Mouse (Mus musculus) neural tube, embryonic 14.5 days (tissue): ENCODE data around the gene Il11ra1. TPM values are rescaled to one million over a fixed set of nuclear protein-coding genes. Genes with fewer than 3 reads are reported as not detected.

Experiments used
- ATAC-seq: fragments of 200-750 bp; cut with Nextera tagmentation; 2 replicates; pipeline ENCODE4 v1.8.0; 2017; ENCODE audit warnings: low read depth, mild to moderate bottlenecking, moderate TSS enrichment, moderate library complexity
- H3K27ac ChIP-seq: fragments of 300-500 bp; sonication (generic); 2 replicates; pipeline ENCODE4 v1.5.1; 2014; ENCODE audit warnings: low read depth, mild to moderate bottlenecking, control low read depth, low read length, moderate library complexity, mixed read lengths
- H3K27me3 ChIP-seq: fragments of 300-500 bp; sonication (generic); 2 replicates; pipeline ENCODE4 v1.6.1; 2014; ENCODE audit warnings: low read length; ENCODE audit not compliant: control insufficient read depth, insufficient read depth
- H3K36me3 ChIP-seq: fragments of 300-500 bp; sonication (generic); 2 replicates; pipeline ENCODE4 v1.6.1; 2014; ENCODE audit warnings: low read length, mixed read lengths; ENCODE audit not compliant: control insufficient read depth, insufficient read depth
- H3K4me1 ChIP-seq: fragments of 300-500 bp; sonication (generic); 2 replicates; pipeline ENCODE4 v1.6.1; 2014; ENCODE audit warnings: low read length; ENCODE audit not compliant: control insufficient read depth, insufficient read depth
- H3K4me2 ChIP-seq: fragments of 300-500 bp; sonication (generic); 2 replicates; pipeline ENCODE4 v1.6.1; 2014; ENCODE audit warnings: mild to moderate bottlenecking, low read depth, low read length, control low read depth
- H3K4me3 ChIP-seq: fragments of 300-500 bp; sonication (generic); 2 replicates; pipeline ENCODE4 v1.5.1; 2014; ENCODE audit warnings: low read depth, low read length, control low read depth, mixed read lengths
- H3K9ac ChIP-seq: fragments of 300-500 bp; sonication (generic); replicated peaks from 2 replicates; pipeline ENCODE4 v1.6.1; 2014; ENCODE audit warnings: low read depth, mild to moderate bottlenecking, control low read depth, low read length, mixed read lengths
- H3K9me3 ChIP-seq: fragments of 300-500 bp; sonication (generic); 2 replicates; pipeline ENCODE4 v1.6.1; 2016; ENCODE audit warnings: low read length; ENCODE audit not compliant: control insufficient read depth
- WGBS: fragments of 180-500 bp; shearing (Covaris S2); extraction: QIAGEN DNeasy Blood & Tissue Kit; methylation state at CpG from one replicate; pipeline ENCODE4 v1.1.7; 2014; 5-methylcytosine and 5-hydroxymethylcytosine counted together
- polyA plus RNA-seq: library from polyadenylated mRNA; unstranded; fragments of >200 nt; fragmentation: Nextera tagmentation; extraction: Ambion mirVana; gene quantifications from 2 replicates; pipeline ENCODE4 v1.2.1, GENCODE M21; 2014

The Il11ra1 gene
- polyA plus RNA-seq, 1 experiment from 2014 or later, result 26.2 TPM

DNA sequence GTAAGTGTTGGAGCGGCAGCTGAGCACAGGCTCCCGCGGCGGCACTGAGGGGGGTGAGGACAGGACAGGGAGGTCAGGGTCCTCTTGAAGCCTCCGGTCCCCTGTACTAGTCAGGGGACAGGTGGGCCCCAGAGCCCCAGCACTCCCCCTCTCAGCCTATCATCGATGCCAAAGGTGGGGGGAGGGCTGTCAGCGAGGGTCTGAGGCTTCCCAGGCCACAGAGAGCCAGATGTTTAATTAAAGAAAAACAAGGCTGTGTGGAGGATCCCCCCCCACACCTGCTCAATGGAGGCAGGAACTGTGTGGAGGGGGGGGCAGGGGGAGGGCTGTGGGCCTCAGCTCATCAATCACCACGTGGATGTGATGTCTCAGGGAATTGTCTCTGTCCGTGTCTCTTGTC lies 36.2 kb upstream of the Il11ra1 start:
- Histone ChIP-seq H3K4me1 (peaks cover 41% of the 10 kb centered on the region), H3K27ac (no peak overlapping the region), H3K27me3 (no peaks in the 10 kb centered on the region), H3K9me3 (no peaks in the 10 kb centered on the region), H3K4me2 (no peak overlapping the region), H3K36me3 (no peaks in the 10 kb centered on the region), H3K9ac (no peak overlapping the region), H3K4me3 (no peak overlapping the region)
- WGBS, result 40% methylated on average over 9 of the region's 9 CpGs
- ATAC-seq, result no peak

DNA sequence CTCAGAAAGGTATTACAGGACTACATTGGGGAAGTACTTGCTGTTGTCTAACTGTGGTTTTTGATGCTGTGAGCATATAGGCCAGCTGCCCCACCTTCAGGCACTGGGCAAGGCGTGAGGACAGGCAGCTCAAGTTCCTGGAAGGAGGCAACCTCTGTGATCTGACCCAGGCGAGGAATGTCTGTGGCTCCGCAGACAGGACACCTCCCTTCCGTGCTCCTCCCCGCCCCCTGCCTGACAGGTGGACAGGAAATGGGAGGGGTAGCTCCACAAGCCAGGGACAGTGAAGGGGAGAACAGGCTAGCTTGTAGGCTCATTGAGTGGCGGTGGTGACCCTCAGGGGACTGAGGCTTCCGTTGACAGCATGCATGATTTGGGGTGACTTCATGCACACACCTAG lies 35.3 kb upstream of the Il11ra1 start:
- no peaks in the 10 kb centered on the region for H3K9me3 ChIP-seq
- WGBS, result 60% methylated on average over 7 of the region's 7 CpGs
- no peak overlapping the region for H3K4me3 ChIP-seq
- no peaks in the 10 kb centered on the region for H3K27me3 ChIP-seq
- no peaks in the 10 kb centered on the region for H3K36me3 ChIP-seq
- peaks cover 32% of the 10 kb centered on the region for H3K4me1 ChIP-seq
- H3K4me2 ChIP-seq, result no peak overlapping the region
- H3K27ac ChIP-seq, result no peak overlapping the region
- 0 out of 2 replicates have a peak, but pooled peaks have one; percentile 12 for ATAC-seq
- no peak overlapping the region; the same call in 1 of the 2 replicates for H3K9ac ChIP-seq

DNA sequence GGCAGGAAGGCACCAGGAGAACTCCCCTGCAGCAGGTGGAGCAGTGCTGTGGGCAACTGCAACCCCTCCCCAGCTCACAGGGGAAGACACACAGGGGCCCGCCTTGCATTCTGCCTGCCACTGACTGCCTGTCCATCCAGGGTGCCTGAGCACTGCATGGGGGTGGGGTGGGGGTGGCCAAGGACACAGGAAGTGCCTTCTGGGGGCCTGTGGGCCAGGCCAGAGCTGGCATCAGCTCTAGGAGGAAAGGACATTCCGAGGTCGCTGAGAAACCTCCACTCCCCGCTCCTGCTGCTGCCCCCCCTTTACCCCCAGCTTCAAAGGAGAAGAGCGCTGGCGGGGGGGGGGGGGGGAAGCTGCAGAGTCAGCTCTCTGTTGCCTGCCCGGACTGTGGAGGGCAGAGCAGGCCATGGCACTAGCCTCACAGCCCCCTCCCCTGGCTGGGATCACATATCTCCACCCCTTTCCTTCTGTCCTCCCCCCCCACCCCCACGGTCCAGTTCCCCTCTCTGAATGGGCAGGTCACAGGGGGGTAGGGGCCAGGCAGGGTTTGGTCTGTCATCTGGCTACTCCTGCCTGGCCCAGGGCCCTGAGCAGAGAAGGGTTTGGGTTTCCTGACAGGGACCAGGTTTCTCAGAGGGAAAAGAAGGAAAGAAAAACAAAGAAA lies 34.6 kb upstream of the Il11ra1 start:
- no peak overlapping the region for H3K9ac ChIP-seq
- ATAC-seq, result 0 out of 2 replicates have a peak, but pooled peaks have one; percentile 5

DNA sequence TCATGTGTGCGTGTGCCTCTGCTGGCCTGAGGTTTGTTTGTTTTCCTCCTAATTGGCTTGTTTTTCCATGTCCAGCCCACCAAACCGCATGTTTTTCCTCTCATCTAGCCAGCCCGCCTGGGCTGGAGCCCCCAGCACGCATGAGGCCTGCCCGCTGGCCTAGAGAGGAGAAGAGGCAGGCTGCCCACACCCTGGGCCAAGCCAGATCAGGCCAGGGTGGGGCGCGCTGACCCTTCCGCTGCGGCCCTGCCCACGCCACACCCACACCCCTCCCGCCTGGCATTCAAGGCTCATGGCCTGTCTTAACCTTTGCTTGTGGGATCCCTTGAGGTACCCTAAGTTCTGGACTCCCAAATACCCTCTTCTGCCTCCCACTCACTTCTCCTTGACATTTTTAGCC lies 33.1 kb upstream of the Il11ra1 start:
- 84% methylated on average over 11 of the region's 11 CpGs for WGBS
- ATAC-seq, result no peak

More for the DNA sequence above, 34.6 kb upstream of the Il11ra1 start:
- no peak overlapping the region for H3K4me2 ChIP-seq
- no peak overlapping the region for H3K27ac ChIP-seq
- 13% methylated on average over 5 of the region's 8 CpGs for WGBS
- no peaks in the 10 kb centered on the region for H3K27me3 ChIP-seq
- H3K36me3 ChIP-seq, result no peaks in the 10 kb centered on the region
- no peak overlapping the region for H3K4me3 ChIP-seq
- no peaks in the 10 kb centered on the region for H3K9me3 ChIP-seq
- H3K4me1 ChIP-seq, result peaks cover 30% of the 10 kb centered on the region

DNA sequence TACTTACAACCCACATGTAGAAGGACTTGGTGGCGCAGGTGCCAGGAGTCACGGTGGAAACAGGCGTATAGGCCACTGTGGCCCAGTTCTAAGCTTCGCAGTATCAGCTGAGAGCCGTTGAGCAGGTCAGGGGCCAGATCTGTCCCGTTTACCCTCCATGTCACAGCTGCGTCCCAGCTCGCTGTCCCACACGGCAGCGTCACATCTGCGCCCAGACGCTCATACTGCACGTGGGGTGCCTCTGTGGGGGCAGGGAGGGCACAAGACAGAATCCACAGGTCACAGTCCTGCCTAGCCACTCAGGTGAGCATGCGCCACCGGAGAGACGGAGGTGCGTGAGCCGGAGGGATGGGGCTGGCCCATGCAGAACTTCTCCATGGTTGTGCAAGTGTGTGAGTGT lies 29.0 kb upstream of the Il11ra1 start:
- H3K9me3 ChIP-seq, result no peaks in the 10 kb centered on the region
- no peak overlapping the region for H3K4me2 ChIP-seq
- 72% methylated on average over 18 of the region's 18 CpGs for WGBS
- H3K27ac ChIP-seq, result no peak overlapping the region
- no peaks in the 10 kb centered on the region for H3K36me3 ChIP-seq
- no peak overlapping the region for H3K4me3 ChIP-seq
- peaks cover 26% of the 10 kb centered on the region for H3K4me1 ChIP-seq
- H3K27me3 ChIP-seq, result no peaks in the 10 kb centered on the region
- no peak for ATAC-seq
- no peak overlapping the region for H3K9ac ChIP-seq

More for the DNA sequence above, 33.1 kb upstream of the Il11ra1 start:
- no peaks in the 10 kb centered on the region for H3K9me3 ChIP-seq
- no peak overlapping the region for H3K4me3 ChIP-seq
- H3K27ac ChIP-seq, result no peak overlapping the region
- no peaks in the 10 kb centered on the region for H3K27me3 ChIP-seq
- peaks cover 32% of the 10 kb centered on the region for H3K4me1 ChIP-seq
- no peak overlapping the region for H3K4me2 ChIP-seq
- H3K36me3 ChIP-seq, result no peaks in the 10 kb centered on the region
- H3K9ac ChIP-seq, result no peak overlapping the region

DNA sequence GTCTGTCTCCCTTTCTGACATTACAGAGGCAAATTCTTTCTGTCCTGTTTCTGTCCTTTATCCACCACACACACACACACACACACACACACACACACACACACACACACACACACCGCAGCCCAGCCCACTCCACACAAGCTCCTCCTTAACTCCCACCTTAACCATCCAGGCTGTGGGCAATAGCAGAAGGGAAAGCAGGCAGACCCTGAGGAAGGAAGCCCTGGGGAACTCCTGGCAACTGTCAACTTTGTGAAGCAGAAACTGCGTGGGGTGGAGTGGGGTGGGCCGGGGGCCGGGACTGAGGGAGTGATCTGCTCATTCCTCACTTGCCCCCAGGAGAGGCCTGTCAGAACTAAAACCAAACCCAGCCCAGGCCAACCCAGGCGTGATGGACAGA lies 28.3 kb upstream of the Il11ra1 start:
- Histone ChIP-seq H3K4me3 (no peak overlapping the region), H3K9ac (no peak overlapping the region), H3K27me3 (no peaks in the 10 kb centered on the region), H3K4me1 (peaks cover 30% of the 10 kb centered on the region), H3K27ac (no peak overlapping the region), H3K36me3 (no peaks in the 10 kb centered on the region), H3K9me3 (no peaks in the 10 kb centered on the region), H3K4me2 (no peak overlapping the region)
- ATAC-seq, result no peak
- WGBS, result 31% methylated on average over 5 of the region's 5 CpGs

DNA sequence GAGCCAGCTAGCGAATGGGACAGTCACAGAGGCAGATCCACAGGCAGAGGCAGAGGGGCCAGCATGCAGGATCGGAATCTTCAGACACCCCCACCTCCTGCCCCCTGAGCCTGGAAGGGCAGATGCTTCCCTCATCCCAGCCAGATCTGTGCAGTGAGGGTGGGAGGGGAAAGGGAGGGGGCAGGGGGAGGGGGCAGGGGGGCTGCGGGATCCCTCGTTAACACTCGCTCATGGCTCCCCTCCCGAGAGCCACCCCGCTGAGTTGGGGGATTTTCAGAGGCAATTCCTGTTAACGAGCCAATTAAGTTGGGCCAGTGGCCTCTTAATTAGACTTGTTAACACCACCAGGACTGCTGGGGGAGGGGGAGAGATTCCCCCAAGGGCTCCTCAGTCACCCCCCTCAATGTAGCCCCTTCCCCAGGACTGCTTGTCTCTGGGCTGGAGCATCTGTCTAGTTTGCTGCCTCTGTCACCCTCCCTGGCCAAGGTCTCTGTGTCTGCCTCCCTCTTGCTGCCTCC lies 27.8 kb upstream of the Il11ra1 start:
- no peak overlapping the region for H3K4me2 ChIP-seq

DNA sequence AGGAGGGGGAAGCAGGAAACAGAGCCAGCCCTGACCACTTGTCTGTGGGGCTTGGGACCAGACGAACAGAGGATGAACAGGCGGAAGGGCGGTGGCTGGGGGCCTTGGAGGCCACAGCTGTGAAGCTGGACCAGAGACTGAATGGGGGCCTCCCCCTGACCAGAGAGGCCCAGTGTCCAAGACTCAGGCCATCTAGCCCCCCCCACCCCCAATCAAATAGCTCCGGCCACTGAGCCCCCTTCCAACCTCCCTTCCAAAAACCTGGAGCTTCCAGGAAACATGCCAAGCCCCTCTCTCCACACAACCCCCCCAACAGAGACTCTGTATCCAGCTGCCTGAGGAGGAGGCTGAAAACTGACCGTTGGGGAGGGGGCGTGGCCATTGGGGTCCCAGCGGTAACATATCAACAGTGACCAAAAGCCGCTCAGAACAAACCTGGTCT lies 27.2 kb upstream of the Il11ra1 start:
- H3K27ac ChIP-seq, result no peak overlapping the region
- H3K4me2 ChIP-seq, result no peak overlapping the region
- H3K36me3 ChIP-seq, result no peaks in the 10 kb centered on the region
- H3K4me3 ChIP-seq, result no peak overlapping the region
- peaks cover 40% of the 10 kb centered on the region for H3K4me1 ChIP-seq
- H3K9me3 ChIP-seq, result no peaks in the 10 kb centered on the region
- no peak for ATAC-seq
- WGBS, result 27% methylated on average over 8 of the region's 8 CpGs
- H3K9ac ChIP-seq, result no peak overlapping the region
- H3K27me3 ChIP-seq, result no peaks in the 10 kb centered on the region

More for the DNA sequence above, 27.8 kb upstream of the Il11ra1 start:
- ATAC-seq, result peak; percentile 48; the same call in 1 of the 2 replicates
- Histone ChIP-seq H3K27ac (no peak overlapping the region), H3K4me1 (peaks cover 35% of the 10 kb centered on the region), H3K9me3 (no peaks in the 10 kb centered on the region), H3K36me3 (no peaks in the 10 kb centered on the region), H3K27me3 (no peaks in the 10 kb centered on the region), H3K9ac (no peak overlapping the region), H3K4me3 (no peak overlapping the region)
- WGBS, result 9% methylated on average over 8 of the region's 8 CpGs

DNA sequence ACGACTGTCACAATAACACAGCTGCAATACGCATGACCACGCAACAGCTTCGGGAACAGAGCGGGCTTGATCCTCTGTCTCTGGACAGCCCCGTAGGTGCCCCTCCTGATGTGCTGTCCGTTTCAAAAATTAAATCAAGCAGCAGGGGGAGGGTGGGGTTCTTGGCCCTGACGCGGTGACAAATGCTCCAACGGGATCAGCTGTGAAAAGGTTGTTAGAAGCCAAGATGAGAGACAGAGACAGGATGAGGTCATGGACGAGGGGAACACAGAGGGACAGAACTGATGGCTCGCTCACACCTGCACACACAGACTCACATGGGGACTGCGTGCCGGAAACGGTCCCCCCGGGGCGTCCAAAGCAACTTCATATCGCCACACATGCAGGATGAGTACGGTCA lies 26.6 kb upstream of the Il11ra1 start:
- H3K9ac ChIP-seq, result no peak overlapping the region
- peaks cover 45% of the 10 kb centered on the region for H3K4me1 ChIP-seq
- no peaks in the 10 kb centered on the region for H3K27me3 ChIP-seq
- no peak overlapping the region for H3K4me2 ChIP-seq
- no peaks in the 10 kb centered on the region for H3K9me3 ChIP-seq
- no peak overlapping the region for H3K4me3 ChIP-seq
- ATAC-seq, result no peak
- WGBS, result 38% methylated on average over 19 of the region's 19 CpGs
- H3K27ac ChIP-seq, result no peak overlapping the region
- no peaks in the 10 kb centered on the region for H3K36me3 ChIP-seq
